Mouse (Mus musculus) right cerebral cortex, postnatal 14 days (tissue): Measurements from ENCODE around the gene Asic2.
A peak's percentile ranks its signal among the peaks of the same experiment; 100 is the strongest.

ENCODE experiments used
- DNase-seq: peaks from one replicate; pipeline ENCODE4 v3.0.0; 2022

Gene Asic2

GRCm38 (mm10) chr11:81832381-81832780, 135.9 kb downstream of the Asic2 start:
- no peak for DNase-seq

DNA sequence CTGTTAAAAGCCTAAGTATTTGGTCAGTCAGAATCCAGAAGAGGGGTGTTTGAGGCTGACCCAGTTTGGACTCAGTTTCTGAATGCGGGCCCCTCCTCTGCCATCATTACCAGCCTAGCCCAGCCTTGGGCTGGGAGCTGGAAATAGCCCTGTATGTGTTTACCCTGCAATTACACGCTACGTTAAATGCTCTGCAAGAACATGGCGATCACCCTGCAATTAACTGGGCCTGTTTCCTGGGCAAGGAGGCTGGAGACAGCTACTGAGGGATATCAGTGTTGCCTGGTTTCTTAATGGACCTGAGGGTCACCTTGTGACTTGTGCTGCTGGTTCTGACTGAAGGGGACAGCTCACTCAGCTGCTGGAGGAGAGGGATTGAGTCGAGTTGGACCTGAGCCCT, 151.7 kb downstream of the Asic2 start:
- no peak for DNase-seq

DNA sequence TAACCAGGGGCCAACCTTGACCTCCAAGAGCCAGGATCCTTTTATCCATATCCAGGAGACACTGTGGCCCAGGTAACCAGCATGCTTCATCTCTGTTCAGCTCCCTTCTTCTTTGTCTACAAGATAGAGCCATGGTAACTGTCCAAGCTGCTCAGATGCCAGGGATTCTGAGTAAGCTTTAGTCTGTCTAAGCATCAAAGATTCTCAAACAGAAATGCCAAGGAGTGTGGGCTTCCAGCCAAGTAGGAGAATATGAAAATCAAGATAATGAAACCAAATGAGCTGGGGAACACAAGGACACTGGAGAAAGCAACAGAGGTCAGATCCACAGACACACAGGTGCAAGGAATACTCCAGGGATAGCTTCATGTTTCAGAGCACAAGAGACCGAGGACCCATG, 153.4 kb downstream of the Asic2 start:
- peak; percentile 45 for DNase-seq

DNA sequence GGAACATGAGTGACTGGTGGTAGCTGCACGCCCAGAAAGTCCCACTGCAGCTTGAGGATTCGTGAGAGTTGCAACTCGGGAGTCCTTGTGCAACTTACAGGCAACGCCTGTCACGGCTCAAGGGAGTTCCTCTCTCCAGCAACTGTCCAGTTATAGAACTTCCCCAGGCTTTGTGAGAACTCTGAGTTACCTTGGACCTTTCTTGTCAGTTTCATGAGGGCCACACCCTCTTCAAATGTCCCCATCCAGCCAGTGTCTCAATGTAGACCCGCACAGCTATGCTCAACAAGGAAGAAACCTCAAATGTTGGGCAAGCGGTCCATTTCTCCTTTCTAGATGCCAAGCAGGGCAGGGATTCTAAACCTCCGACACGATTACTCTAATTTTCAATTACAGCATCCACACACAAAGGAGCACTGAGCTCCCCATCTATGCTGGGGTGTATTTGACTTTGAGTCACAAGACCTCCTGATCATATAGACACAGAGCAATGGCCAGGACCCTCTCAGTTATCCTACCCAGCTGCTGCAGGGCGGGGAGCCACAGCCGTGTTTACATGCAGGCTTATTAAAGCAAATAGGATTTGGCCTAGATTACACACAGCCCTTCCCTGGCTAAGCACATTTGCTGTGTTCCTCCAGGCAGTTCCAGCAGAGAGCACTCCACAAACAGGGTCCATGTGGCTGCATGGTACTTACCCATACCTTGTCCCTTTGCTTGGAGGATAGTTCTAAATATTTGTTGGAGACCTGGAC, 161.2 kb downstream of the Asic2 start:
- no peak for DNase-seq

DNA sequence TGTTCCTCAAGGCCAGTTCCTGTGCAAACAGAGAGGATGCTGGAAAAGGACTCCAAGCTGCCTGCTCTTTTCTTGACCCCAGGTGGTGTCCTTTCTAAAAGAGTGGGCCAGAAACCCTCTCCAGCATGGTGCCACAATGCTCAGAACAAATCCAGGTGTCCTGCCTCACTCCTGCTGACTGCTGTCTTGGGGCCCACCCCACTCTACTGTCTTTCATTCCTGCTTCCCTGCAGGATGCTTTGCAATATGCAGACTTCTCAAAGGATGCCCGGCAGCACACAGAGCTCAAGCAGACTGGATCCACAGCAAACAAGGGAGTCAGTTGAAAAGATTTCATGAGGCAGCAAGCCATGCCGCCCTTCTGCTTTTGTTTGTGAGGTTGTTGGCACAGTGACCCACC, 164.7 kb downstream of the Asic2 start:
- DNase-seq, result no peak

DNA sequence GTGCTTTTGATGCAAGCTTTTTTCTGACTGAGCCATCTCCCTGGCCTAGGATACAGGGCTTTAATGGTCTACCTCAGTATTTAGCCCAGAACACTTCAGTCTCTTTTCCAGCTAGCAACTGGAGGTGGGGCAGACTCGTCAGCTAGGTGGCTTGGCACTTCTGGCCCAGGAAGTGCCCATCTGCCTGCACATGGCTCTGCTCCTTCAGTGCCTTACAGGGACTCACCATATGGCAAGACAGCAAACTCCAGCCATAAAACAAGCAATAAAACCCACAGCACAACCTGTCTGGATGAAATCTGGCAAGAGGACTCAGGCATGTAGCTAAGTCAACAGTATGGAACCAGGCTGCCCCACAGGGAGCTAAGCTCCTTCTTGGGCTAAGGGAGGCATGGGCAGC, 165.6 kb downstream of the Asic2 start:
- no peak for DNase-seq

GRCm38 (mm10) chr11:81800899-81801298, 167.4 kb downstream of the Asic2 start:
- peak; percentile 50 for DNase-seq

DNA sequence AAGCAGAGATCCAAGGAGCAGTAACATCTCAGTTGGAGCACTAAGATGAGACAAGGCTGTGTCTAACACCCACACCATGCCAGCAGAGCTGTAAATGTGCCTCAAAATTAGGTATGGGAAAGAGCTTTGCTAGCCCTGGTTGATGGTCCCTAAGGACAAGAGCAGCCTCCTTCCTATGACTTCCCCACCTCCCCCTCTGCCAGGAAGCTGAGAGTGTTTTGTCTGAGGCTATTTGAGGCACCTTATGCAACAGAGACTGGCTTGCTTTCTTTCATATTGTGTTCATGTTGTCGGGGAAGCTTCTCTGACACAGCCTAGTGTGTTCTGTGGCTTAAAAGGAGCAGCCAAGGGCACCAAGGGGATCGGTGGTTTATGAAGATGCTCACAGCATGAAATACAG, 174.7 kb downstream of the Asic2 start:
- no peak for DNase-seq

- DNase-seq, result no peak
Measured at GRCm38 (mm10) chr11:81791579-81791978, 176.7 kb downstream of the Asic2 start.

GRCm38 (mm10) chr11:81780596-81780995, 187.7 kb downstream of the Asic2 start:
- no peak for DNase-seq

GRCm38 (mm10) chr11:81779881-81780280, 188.4 kb downstream of the Asic2 start:
- DNase-seq, result peak; percentile 47

DNA sequence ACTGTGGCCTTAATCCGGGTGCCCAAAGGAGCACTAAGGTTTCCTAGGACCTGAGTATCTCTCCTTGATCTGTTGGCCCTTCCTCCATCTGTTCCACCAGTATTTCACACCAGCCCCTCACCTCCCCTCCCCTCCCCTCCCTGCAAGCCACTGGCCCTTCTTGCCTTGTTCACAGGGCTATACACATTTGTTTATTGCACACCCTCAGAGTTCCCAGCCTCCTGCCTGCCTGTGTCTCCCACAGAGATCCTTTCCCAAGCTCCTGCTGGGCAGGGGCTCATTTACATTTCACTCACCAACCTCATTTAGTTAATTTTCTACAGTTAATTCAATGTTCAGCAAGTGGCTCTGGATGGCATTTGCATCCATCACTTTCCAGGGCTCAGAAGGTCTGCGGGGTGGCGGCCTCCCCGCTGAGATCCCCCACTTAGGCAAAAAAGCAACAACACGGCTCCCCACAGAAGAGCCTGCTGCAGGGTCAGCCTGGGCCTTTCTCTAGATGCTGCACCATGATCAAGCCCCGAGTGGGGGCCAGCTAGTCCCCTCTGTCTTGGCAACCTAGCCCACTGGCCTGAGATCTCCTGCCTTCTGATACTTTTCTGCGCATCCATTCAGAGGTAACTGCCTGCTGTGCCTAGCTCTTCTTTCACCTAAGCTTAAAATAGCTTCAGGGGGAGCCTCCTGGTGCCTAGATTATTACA, 196.9 kb downstream of the Asic2 start:
- DNase-seq, result no peak

DNA sequence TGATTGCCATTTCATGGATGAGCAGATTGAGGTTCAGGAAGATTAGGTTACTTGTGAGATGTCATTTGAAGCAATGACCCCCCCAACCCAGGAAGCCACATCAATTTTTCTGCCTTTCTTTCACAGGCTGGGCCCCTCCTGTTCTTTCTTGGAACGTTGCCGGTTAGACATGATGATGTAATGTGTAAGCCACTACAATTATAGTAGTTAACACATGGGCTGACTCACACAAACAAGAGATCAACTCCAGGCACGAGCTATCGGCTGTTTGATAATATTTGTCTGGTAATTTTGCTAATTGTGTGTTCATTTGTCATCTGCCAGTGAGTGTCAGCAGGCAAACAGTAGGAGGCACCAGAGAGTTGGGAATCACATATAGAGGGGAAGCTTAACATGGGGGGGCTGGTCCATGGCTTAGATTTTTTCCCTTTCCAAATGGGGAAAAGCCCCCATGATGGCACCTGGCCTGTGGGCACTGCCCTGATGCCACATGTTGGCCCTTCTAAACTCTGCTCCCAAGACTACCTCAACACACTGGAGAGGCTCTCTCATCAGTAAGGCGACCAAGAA, 198.5 kb downstream of the Asic2 start:
- DNase-seq, result no peak

GRCm38 (mm10) chr11:81768305-81768704, 200.0 kb downstream of the Asic2 start:
- DNase-seq, result no peak

- DNase-seq, result peak; percentile 39
Measured at GRCm38 (mm10) chr11:81767781-81768180, 200.5 kb downstream of the Asic2 start.

DNA sequence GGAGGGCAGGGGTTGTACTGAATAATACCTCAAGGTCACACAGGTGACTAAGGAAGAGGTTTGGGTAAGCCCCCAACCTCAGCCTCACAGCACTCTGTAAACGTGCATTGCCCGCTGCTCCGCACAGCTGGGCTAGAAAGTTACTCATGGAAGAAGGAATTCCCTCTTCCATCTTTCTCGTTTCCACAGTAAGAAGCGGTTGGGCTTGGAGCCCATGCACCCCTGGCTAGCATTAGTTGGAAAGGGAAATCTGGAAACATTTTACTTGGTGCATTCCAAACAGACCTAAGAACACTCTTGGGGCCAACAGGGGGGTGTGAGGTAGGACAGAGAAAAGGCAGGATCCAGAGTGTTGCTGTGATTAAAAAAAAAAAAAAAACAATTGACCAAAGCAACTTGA, 203.0 kb downstream of the Asic2 start:
- DNase-seq, result no peak

DNA sequence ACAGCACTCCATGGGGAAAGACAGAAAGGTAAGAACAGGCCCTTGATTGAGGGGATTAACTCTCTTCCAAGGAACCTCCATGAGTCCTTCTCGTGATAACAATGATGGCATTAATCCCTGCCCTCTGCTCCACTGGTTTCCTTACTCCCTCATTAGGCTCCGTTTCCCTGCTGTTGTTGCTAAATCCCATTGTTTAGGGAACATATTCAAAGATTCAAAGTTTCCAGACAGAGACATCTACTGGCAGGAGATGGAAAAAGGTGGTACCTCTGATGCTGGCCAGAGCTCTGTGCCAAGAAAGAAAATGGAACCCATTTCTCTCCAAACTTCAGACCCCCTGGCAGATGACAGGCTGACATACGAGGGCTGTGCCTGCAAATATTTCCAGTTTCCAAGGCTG, 203.5 kb downstream of the Asic2 start:
- no peak for DNase-seq

DNA sequence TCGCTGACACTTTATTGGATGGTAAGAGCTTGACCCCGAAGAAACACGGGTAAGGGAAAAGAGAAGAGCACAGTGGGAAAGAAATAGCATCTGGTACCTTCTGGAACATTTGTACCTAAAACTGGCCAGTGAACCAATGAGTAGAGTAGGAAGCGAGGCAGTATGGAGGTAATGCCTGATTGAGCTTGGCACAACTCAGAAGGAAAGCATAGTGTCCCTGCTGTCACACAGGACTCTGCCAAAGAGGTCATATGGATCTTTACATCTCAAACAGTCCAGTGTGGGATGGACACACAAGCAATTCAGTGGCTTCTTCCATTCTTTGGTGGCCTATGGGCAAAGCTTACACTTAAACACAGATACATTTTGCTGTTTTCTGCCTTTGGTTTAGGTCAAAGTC, 211.0 kb downstream of the Asic2 start:
- DNase-seq, result no peak

GRCm38 (mm10) chr11:81750876-81751275, 217.4 kb downstream of the Asic2 start:
- no peak for DNase-seq

DNA sequence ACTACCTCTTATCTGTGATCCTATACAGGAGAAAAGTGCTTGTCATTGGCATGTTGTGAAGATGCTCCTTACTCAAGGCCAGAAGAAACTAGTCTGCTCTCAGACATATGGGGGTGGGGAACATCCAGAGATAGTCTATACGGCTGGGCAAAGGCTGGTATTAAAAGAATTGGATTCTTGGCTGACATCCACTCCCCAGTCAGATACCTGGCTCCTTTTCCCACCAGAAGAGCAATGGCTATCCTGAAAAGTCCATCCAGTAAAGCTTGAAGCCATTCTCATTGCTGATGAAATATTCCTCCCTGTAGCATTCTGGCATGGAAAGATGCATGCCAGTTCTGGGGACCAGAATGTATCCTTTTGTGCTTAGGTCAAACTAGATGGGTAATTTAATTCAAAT, 218.2 kb downstream of the Asic2 start:
- no peak for DNase-seq

DNA sequence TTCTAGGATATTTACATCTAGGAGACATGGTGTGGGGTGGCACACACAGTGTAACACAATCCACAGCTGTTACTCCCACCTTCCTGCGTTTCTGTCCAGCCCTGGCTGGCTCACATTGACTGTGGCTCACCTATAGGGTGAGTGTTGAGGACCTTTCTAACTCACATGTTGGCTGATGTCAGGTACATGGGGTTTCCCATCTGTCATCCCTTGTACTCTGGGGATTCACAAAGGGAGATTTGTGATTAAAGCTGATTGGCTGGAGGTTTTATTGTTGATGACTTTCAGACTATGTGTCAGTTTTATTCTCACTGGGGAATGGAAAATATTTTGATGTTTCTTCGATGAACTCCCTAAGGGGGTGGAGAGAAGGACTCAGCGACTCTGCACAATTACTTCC, 229.3 kb downstream of the Asic2 start:
- no peak for DNase-seq

DNA sequence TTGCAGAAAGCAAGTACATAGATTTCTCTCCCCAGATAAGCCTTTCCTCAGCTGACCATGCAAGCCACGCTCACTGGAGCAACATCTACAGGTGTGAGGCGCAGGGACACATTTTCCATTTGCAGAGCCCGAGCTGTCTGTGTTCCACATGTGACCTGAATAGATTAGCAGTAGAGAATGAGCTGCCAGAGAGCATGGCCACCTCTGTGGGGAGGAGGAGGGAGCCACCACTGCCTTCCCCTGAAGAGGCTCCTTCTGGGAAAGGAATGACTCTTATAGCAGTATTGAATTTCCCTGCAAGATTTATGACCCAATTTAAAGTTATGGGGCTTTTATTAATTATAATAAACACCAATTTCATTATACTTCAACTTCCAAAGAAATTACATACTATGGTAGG, 230.5 kb downstream of the Asic2 start:
- DNase-seq, result no peak

GRCm38 (mm10) chr11:81722071-81722470, 246.2 kb downstream of the Asic2 start:
- no peak for DNase-seq

GRCm38 (mm10) chr11:81714801-81715200, 253.5 kb downstream of the Asic2 start:
- no peak for DNase-seq
